9 mouse cellular contexts compared by ENCODE assay signal in genomic region chr2:77169218-77169617, GRCm38 (mm10). TPM values are rescaled to one million over a fixed set of nuclear protein-coding genes. Genes with fewer than 3 reads are reported as not detected.
DNase-seq lines count a peak whose midpoint lies in the region; ATAC-seq lines count a peak whose summit lies in the region.
"Had no signal": no experiment of that assay in that cellular context is flagged by ENCODE, and none has a peak within 500 bp of the region (broad histone marks: within the 10 kb centered on the region; RNA-seq: fewer than 3 reads in every experiment).

No protein-coding gene starts in this region.

- DNase-seq in hindbrain, embryonic 10.5 days (ENCODE audit: low spot score), result no peak
- peak; percentile 10 for DNase-seq in midbrain, embryonic 10.5 days (ENCODE audit: low spot score)
- DNase-seq in limb, embryonic 11.5 days (ENCODE audit: low spot score), result no peak
- no peak for DNase-seq in urinary bladder, adult 2 months (ENCODE audit: low spot score)
- no peak for DNase-seq in MN1 (ENCODE audit: low spot score)
- DNase-seq: thymus, postnatal 36 days had no signal

- H3K4me1 ChIP-seq in hindbrain, embryonic 12.5 days, result peaks cover 20% of the 10 kb centered on the region
- peaks cover 35% of the 10 kb centered on the region for H3K4me1 ChIP-seq in hindbrain, embryonic 10.5 days (replicated peaks)
- H3K4me1 ChIP-seq in midbrain, embryonic 10.5 days, result peaks cover 45% of the 10 kb centered on the region
- peaks cover 29% of the 10 kb centered on the region for H3K4me1 ChIP-seq in midbrain, embryonic 16.5 days (ENCODE audit: control insufficient read depth, insufficient read depth, low read length)
- H3K4me1 ChIP-seq in limb, embryonic 11.5 days (ENCODE audit: control insufficient read depth, insufficient read depth, low read length), result peaks cover 12% of the 10 kb centered on the region
- peaks cover 28% of the 10 kb centered on the region for H3K4me1 ChIP-seq in stomach, embryonic 16.5 days (ENCODE audit: control insufficient read depth, insufficient read depth, low read length)

- peak overlapping the region; percentile 21; the same call in 1 of the 2 replicates for H3K4me2 ChIP-seq in hindbrain, embryonic 12.5 days (replicated peaks)
- no peak overlapping the region for H3K4me2 ChIP-seq in midbrain, embryonic 16.5 days (ENCODE audit: low read length)
- peak overlapping the region; percentile 80; the same call in 1 of the 2 replicates for H3K4me2 ChIP-seq in limb, embryonic 11.5 days (ENCODE audit: low read depth, severe bottlenecking)
- peak overlapping the region; percentile 91 for H3K4me2 ChIP-seq in stomach, embryonic 16.5 days (ENCODE audit: low read depth, low read length)

- no peaks in the 10 kb centered on the region for H3K36me3 ChIP-seq in hindbrain, embryonic 12.5 days
- H3K36me3 ChIP-seq in hindbrain, embryonic 10.5 days, result no peaks in the 10 kb centered on the region
- H3K36me3 ChIP-seq in midbrain, embryonic 10.5 days, result no peaks in the 10 kb centered on the region
- no peaks in the 10 kb centered on the region for H3K36me3 ChIP-seq in midbrain, embryonic 16.5 days (ENCODE audit: control insufficient read depth, insufficient read depth, low read length)
- no peaks in the 10 kb centered on the region for H3K36me3 ChIP-seq in limb, embryonic 11.5 days (ENCODE audit: control insufficient read depth, insufficient read depth, low read length)
- no peaks in the 10 kb centered on the region for H3K36me3 ChIP-seq in stomach, embryonic 16.5 days (ENCODE audit: control insufficient read depth, insufficient read depth, low read length)

- no peak overlapping the region for H3K4me3 ChIP-seq in hindbrain, embryonic 12.5 days
- no peak overlapping the region for H3K4me3 ChIP-seq in hindbrain, embryonic 10.5 days
- 0 out of 2 replicates have a peak overlapping the region, but pooled peaks have one; percentile 56 for H3K4me3 ChIP-seq in midbrain, embryonic 10.5 days
- H3K4me3 ChIP-seq in midbrain, embryonic 16.5 days (ENCODE audit: low read depth, low read length), result no peak overlapping the region
- H3K4me3 ChIP-seq in limb, embryonic 11.5 days (ENCODE audit: low read depth, low read length), result no peak overlapping the region
- H3K4me3 ChIP-seq in stomach, embryonic 16.5 days (replicated peaks; ENCODE audit: low read length), result peak overlapping the region; percentile 64

- no peak for ATAC-seq in hindbrain, embryonic 12.5 days (ENCODE audit: low FRiP score)
- ATAC-seq in midbrain, embryonic 16.5 days, result no peak
- no peak for ATAC-seq in limb, embryonic 11.5 days (ENCODE audit: insufficient number of reproducible peaks, low FRiP score, low TSS enrichment, low read depth)
- no peak for ATAC-seq in stomach, embryonic 16.5 days (ENCODE audit: insufficient read depth, low FRiP score)

- H3K27me3 ChIP-seq in hindbrain, embryonic 12.5 days, result peaks cover 4% of the 10 kb centered on the region; the same call in 1 of the 2 replicates
- no peaks in the 10 kb centered on the region for H3K27me3 ChIP-seq in hindbrain, embryonic 10.5 days (ENCODE audit: insufficient read depth, poor library complexity, severe bottlenecking)
- H3K27me3 ChIP-seq in midbrain, embryonic 10.5 days (ENCODE audit: low read depth, poor library complexity, severe bottlenecking), result no peaks in the 10 kb centered on the region; the same call in 1 of the 2 replicates
- H3K27me3 ChIP-seq in midbrain, embryonic 16.5 days (ENCODE audit: control insufficient read depth, insufficient read depth, low read depth, low read length), result no peaks in the 10 kb centered on the region; the same call in 1 of the 2 replicates
- H3K27me3 ChIP-seq in limb, embryonic 11.5 days (ENCODE audit: control insufficient read depth, insufficient read depth, low read length), result no peaks in the 10 kb centered on the region
- no peaks in the 10 kb centered on the region for H3K27me3 ChIP-seq in stomach, embryonic 16.5 days (ENCODE audit: control insufficient read depth, insufficient read depth, low read length)

- H3K9ac ChIP-seq in hindbrain, embryonic 12.5 days, result no peak overlapping the region
- H3K9ac ChIP-seq in midbrain, embryonic 16.5 days (ENCODE audit: low read depth, low read length), result no peak overlapping the region
- no peak overlapping the region for H3K9ac ChIP-seq in limb, embryonic 11.5 days (ENCODE audit: low read length)
- H3K9ac ChIP-seq in stomach, embryonic 16.5 days (ENCODE audit: low read length), result no peak overlapping the region; the same call in 1 of the 2 replicates

- H3K9me3 ChIP-seq in hindbrain, embryonic 12.5 days (replicated peaks), result no peaks in the 10 kb centered on the region
- H3K9me3 ChIP-seq in hindbrain, embryonic 10.5 days, result no peaks in the 10 kb centered on the region
- H3K9me3 ChIP-seq in midbrain, embryonic 10.5 days (replicated peaks), result no peaks in the 10 kb centered on the region
- no peaks in the 10 kb centered on the region for H3K9me3 ChIP-seq in midbrain, embryonic 16.5 days (replicated peaks; ENCODE audit: control insufficient read depth, low read length, poor library complexity, severe bottlenecking)
- H3K9me3 ChIP-seq in limb, embryonic 11.5 days (ENCODE audit: control insufficient read depth, low read length), result no peaks in the 10 kb centered on the region
- H3K9me3 ChIP-seq in stomach, embryonic 16.5 days (replicated peaks; ENCODE audit: control insufficient read depth, low read length), result no peaks in the 10 kb centered on the region

- 85% methylated on average over 4 of the region's 4 CpGs for WGBS in hindbrain, embryonic 12.5 days
- WGBS in hindbrain, embryonic 10.5 days, result 84% methylated on average over 4 of the region's 4 CpGs
- 77% methylated on average over 4 of the region's 4 CpGs for WGBS in midbrain, embryonic 10.5 days
- 83% methylated on average over 4 of the region's 4 CpGs for WGBS in midbrain, embryonic 16.5 days
- WGBS in limb, embryonic 11.5 days, result 75% methylated on average over 4 of the region's 4 CpGs
- 72% methylated on average over 4 of the region's 4 CpGs for WGBS in stomach, embryonic 16.5 days

- no peak overlapping the region for H3K27ac ChIP-seq in hindbrain, embryonic 12.5 days
- no peak overlapping the region for H3K27ac ChIP-seq in hindbrain, embryonic 10.5 days
- H3K27ac ChIP-seq in midbrain, embryonic 10.5 days (replicated peaks), result no peak overlapping the region; the same call in 1 of the 2 replicates
- no peak overlapping the region for H3K27ac ChIP-seq in midbrain, embryonic 16.5 days (ENCODE audit: low read length)
- H3K27ac ChIP-seq in limb, embryonic 11.5 days (replicated peaks; ENCODE audit: low read depth, low read length), result no peak overlapping the region
- H3K27ac ChIP-seq in stomach, embryonic 16.5 days (ENCODE audit: low read length), result no peak overlapping the region

RNA-seq across cellular contexts. Expression of gene Ccdc141, which starts 1.2 kb away (rescaled TPM):
- polyA plus RNA-seq in hindbrain, embryonic 12.5 days (2016; fragmentation: Nextera tagmentation; extraction: Ambion mirVana), result 5.9 and 10.4 TPM in 2 replicates
- polyA plus RNA-seq in hindbrain, embryonic 10.5 days (2016; fragmentation: Nextera tagmentation; extraction: Ambion mirVana), result 2.8 and 3.4 TPM in 2 replicates
- polyA plus RNA-seq in midbrain, embryonic 10.5 days (2016; fragmentation: Nextera tagmentation; extraction: Ambion mirVana), result 3.5 and 4.3 TPM in 2 replicates
- 7.1 and 8.5 TPM in 2 replicates for polyA plus RNA-seq in midbrain, embryonic 16.5 days (2015; fragmentation: Nextera tagmentation; extraction: Ambion mirVana)
- polyA plus RNA-seq in limb, embryonic 11.5 days (2014; fragmentation: Nextera tagmentation; extraction: Ambion mirVana), result 4.4 and 4.7 TPM in 2 replicates
- polyA plus RNA-seq in stomach, embryonic 16.5 days (2015; fragmentation: Nextera tagmentation; extraction: Ambion mirVana), result 12.1 and 12.9 TPM in 2 replicates
- polyA plus RNA-seq in urinary bladder, adult 2 months (2012; rRNA removed), result 5.1 and 5.4 TPM in 2 replicates

Comparison
In these comparisons a context has a peak if more than half of its experiments do, and no peak if none do; other contexts are left out.
1. H3K4me3 ChIP-seq: peak in midbrain, embryonic 10.5 days (single experiment) and stomach, embryonic 16.5 days (single experiment); none in hindbrain, embryonic 12.5 days (single experiment), hindbrain, embryonic 10.5 days (single experiment), midbrain, embryonic 16.5 days (single experiment) and limb, embryonic 11.5 days (single experiment).